Mouse (Mus musculus): ENCODE results near the gene Rgs3.

DNA sequence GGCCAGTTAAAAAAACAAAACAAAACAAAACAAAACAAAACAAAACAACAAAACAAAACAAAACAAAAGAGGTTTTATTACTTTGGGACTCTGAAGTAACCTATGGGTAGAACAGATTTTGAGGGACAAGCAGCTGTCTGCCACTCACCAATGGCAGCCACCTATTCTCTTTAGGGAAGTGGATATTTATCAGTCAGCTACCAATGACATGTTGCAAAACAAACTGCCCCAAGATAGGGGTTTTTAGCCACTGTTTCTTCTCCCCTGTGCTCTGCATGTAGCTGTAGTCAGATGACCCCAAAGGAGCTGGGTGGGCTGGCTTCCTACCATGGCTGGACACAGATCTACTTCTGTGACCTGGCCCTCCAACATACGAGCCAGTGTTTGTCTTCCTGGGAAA lies 149.3 kb downstream of the Rgs3 start:
- no peak for TF ChIP-seq FLI1 (IDR thresholded peaks at IDR 0.05; ENCODE audit: low read length)
- TF ChIP-seq GATA1 (IDR thresholded peaks at IDR 0.05; ENCODE audit: borderline replicate concordance, low read length) = no peak
